Mouse (Mus musculus): ENCODE data around the gene Rslcan18.

DNA sequence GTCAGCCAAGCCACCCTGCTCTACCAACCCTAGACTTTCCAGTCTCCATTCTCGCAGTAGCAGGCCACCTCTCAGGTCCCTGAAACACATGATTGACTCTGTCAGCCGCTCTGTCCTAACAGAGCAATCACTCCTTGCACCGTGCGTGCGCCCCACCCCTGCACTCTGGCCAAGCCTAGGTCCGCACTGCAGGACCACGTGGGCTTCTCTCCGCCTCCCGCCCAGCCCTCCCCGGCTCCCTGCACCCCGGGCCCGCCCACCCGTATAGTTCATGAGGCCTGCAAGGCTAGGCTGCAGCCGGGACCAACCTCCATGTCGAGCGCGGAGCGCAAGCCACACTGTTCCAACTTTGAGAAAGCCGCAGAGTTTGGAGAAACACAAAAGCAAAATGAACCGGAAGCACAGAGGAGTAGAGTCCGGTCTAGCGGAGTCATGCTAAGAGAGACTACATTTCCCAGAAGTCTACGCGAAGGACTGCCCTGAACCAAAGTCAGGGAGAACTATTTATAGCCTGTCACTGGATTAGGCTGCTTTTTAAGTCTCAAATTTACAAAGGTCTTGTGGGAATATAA lies 34.8 kb downstream of the Rslcan18 start:
- TF ChIP-seq CTCF (IDR thresholded peaks at IDR 0.05; ENCODE audit: low read depth) = no peak
- no peak for TF ChIP-seq EP300 (IDR thresholded peaks at IDR 0.05; ENCODE audit: low read depth)

Data from heart, postnatal 0 days (tissue).